Mouse (Mus musculus): ENCODE results near the gene Ascl5. TPM values are rescaled to one million over a fixed set of nuclear protein-coding genes. Genes with fewer than 3 reads are reported as not detected.

The Ascl5 gene
- polyA plus RNA-seq, 1 experiment from 2014 or later, result 0.67 TPM

DNA sequence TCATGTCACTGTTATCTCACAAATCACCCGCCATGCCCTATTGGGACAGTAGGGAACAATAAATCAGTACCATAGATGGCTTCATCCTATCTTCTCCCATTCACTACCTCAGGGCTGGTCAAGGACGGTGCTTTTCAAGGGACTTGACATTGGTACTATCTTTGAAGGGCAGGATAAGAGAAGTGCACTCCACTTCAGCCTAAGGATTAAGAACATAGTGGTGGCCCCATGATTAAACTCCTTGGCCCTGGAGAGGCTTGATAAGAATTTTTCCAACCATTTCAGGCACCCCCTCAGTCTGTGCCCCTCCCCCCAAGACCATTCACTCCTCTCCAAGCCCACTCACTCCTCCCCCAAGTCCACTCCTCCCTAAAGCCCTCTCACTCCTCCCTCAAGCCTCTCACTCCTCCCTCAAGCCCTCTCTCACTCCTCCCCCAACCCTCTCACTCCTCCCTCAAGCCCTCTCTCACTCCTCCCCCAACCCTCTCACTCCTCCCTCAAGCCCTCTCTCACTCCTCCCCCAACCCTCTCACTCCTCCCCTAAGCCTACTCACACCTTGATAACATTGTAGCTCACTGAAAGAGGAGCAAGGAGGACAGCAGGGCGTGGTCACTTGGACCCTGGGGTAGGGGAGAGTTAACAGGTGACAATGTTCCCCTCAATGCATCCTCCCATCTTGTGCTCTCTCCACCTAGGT, 35.5 kb downstream of the Ascl5 start:
- Histone ChIP-seq H3K9ac (ENCODE audit: low read depth, low read length) (no peak overlapping the region), H3K4me1 (ENCODE audit: control insufficient read depth, insufficient read depth, low read length) (no peaks in the 10 kb centered on the region), H3K4me2 (ENCODE audit: low read depth, low read length) (no peak overlapping the region), H3K27ac (replicated peaks; ENCODE audit: low read depth, low read length) (no peak overlapping the region), H3K4me3 (ENCODE audit: low read depth, low read length) (no peak overlapping the region), H3K36me3 (ENCODE audit: control insufficient read depth, insufficient read depth, low read length) (no peaks in the 10 kb centered on the region), H3K9me3 (ENCODE audit: control insufficient read depth, low read length) (peaks cover 11% of the 10 kb centered on the region; the same call in 1 of the 2 replicates), H3K27me3 (replicated peaks; ENCODE audit: control insufficient read depth, insufficient read depth, low read length) (no peaks in the 10 kb centered on the region)
- ATAC-seq (ENCODE audit: low read depth), result no peak
- 75% methylated on average over 3 of the region's 3 CpGs for WGBS
- no peak for DNase-seq (ENCODE audit: low spot score)

DNA sequence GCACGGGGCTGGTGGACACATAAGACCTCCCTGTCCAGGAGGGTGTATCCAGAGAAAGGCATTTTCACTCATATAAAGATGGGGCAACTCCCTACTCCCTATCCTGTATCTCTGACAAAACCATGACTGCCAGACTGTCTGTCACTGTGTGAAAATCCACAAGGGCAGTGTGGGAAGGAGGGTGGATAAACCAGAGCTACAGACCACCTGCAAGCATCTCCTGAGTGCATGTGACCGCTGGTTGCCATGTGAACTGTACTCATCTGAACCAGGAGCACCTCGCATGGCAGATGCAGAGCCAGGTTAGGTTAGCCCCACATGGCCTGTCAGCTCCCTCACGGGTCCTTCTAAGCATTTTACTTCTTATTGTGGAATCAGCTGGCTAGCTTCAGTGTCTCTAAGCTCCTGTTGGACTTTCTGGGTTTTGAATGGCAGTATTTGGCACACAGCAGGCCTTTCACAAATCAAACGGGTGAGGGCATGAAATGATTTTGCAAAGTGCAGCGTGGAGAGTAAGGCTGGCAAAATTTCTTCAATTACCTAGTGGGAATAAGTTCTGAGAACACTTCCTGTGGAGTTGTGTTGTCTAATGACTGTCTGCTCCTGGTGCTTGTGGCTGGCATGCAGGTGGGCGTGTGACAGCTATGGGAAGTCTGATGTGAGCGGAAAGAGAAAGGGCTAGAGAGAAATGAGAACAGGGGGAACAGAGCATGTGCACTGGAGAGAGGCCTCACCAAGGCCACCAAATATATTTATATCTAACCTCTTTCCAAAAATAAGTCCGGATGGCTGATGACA, 39.0 kb downstream of the Ascl5 start:
- Histone ChIP-seq H3K36me3 (ENCODE audit: control insufficient read depth, insufficient read depth, low read length) (no peaks in the 10 kb centered on the region), H3K27me3 (replicated peaks; ENCODE audit: control insufficient read depth, insufficient read depth, low read length) (no peaks in the 10 kb centered on the region), H3K4me1 (ENCODE audit: control insufficient read depth, insufficient read depth, low read length) (no peaks in the 10 kb centered on the region), H3K4me3 (ENCODE audit: low read depth, low read length) (no peak overlapping the region), H3K27ac (replicated peaks; ENCODE audit: low read depth, low read length) (no peak overlapping the region), H3K9me3 (ENCODE audit: control insufficient read depth, low read length) (no peaks in the 10 kb centered on the region), H3K9ac (ENCODE audit: low read depth, low read length) (no peak overlapping the region), H3K4me2 (ENCODE audit: low read depth, low read length) (no peak overlapping the region)
- ATAC-seq (ENCODE audit: low read depth) (no peak), DNase-seq (ENCODE audit: low spot score) (no peak)
- WGBS, result 66% methylated on average over 9 of the region's 9 CpGs

DNA sequence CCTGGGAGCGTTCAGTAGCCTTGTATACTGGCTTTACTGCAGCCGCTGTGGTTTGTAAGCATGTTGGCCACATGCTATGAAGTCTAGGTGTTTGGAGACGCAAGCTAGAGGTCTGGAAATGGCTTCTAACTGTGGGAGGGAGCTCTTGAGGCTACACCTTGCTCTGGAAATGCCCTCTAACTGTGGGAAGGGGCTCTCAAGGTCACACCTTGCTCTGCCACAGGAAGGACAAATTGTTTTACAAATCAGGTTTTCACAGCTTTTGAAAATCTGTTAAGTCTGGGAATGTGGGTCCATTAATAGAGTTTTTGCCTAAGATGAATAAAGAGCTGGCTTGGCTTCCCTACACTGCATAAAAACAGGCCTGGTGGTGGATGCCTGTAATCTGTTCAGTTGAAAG, 43.1 kb downstream of the Ascl5 start:
- no peak overlapping the region for H3K27ac ChIP-seq (replicated peaks; ENCODE audit: low read depth, low read length)
- H3K9ac ChIP-seq (ENCODE audit: low read depth, low read length), result no peak overlapping the region
- DNase-seq (ENCODE audit: low spot score) (no peak), ATAC-seq (ENCODE audit: low read depth) (no peak)
- no peaks in the 10 kb centered on the region for H3K4me1 ChIP-seq (ENCODE audit: control insufficient read depth, insufficient read depth, low read length)
- H3K4me2 ChIP-seq (ENCODE audit: low read depth, low read length), result no peak overlapping the region
- H3K36me3 ChIP-seq (ENCODE audit: control insufficient read depth, insufficient read depth, low read length), result no peaks in the 10 kb centered on the region
- no peak overlapping the region for H3K4me3 ChIP-seq (ENCODE audit: low read depth, low read length)
- H3K27me3 ChIP-seq (replicated peaks; ENCODE audit: control insufficient read depth, insufficient read depth, low read length), result no peaks in the 10 kb centered on the region
- H3K9me3 ChIP-seq (ENCODE audit: control insufficient read depth, low read length), result no peaks in the 10 kb centered on the region
- 74% methylated on average over 3 of the region's 3 CpGs for WGBS

DNA sequence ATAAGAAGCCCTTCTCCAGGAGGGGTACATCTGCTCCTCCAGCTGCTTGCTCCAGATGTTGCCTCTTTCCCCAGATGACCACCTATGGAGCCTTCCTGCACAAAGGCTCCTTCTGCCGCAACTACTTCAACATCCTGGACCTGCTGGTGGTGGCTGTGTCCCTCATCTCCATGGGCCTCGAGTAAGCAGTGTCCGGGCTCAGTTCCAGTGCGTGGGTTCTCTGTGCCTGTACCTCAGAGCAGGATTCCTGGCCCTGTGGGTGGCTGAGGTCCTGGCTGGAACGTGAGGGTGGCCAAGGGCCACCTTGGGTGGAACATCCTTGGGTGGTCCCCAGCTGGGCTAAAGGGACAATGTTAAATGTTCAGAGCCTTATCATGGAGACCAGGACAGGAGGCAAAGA, 44.2 kb downstream of the Ascl5 start:
- no peaks in the 10 kb centered on the region for H3K4me1 ChIP-seq (ENCODE audit: control insufficient read depth, insufficient read depth, low read length)
- H3K27me3 ChIP-seq (replicated peaks; ENCODE audit: control insufficient read depth, insufficient read depth, low read length), result no peaks in the 10 kb centered on the region
- ATAC-seq (ENCODE audit: low read depth) (no peak), DNase-seq (ENCODE audit: low spot score) (no peak)
- H3K36me3 ChIP-seq (ENCODE audit: control insufficient read depth, insufficient read depth, low read length), result no peaks in the 10 kb centered on the region
- no peak overlapping the region for H3K9ac ChIP-seq (ENCODE audit: low read depth, low read length)
- H3K4me3 ChIP-seq (ENCODE audit: low read depth, low read length), result no peak overlapping the region
- no peak overlapping the region for H3K27ac ChIP-seq (replicated peaks; ENCODE audit: low read depth, low read length)
- no peak overlapping the region for H3K4me2 ChIP-seq (ENCODE audit: low read depth, low read length)
- no peaks in the 10 kb centered on the region for H3K9me3 ChIP-seq (ENCODE audit: control insufficient read depth, low read length)
- WGBS, result 62% methylated on average over 5 of the region's 5 CpGs

Other genes with a start within 250 kb of the Ascl5 start
- 16.6 and 21.7 TPM in 2 replicates for gene Lad1, start 232.2 kb upstream of the Ascl5 start, polyA plus RNA-seq (2014; fragmentation: Nextera tagmentation; extraction: Ambion mirVana)
- 193 and 213 TPM in 2 replicates for gene Tnnt2, start 214.4 kb upstream of the Ascl5 start, polyA plus RNA-seq (2014; fragmentation: Nextera tagmentation; extraction: Ambion mirVana)
- 15.2 and 20.1 TPM in 2 replicates for gene Pkp1, start 131.6 kb upstream of the Ascl5 start, polyA plus RNA-seq (2014; fragmentation: Nextera tagmentation; extraction: Ambion mirVana)
- gene Igfn1, start 44.5 kb upstream of the Ascl5 start, polyA plus RNA-seq (2014; fragmentation: Nextera tagmentation; extraction: Ambion mirVana), result 0.09 TPM in 1 of 2 replicates, not detected in the other
- 93.3 and 112 TPM in 2 replicates for gene Tmem9, start 42.7 kb upstream of the Ascl5 start, polyA plus RNA-seq (2014; fragmentation: Nextera tagmentation; extraction: Ambion mirVana)
- gene Cacna1s, start 1.9 kb downstream of the Ascl5 start, polyA plus RNA-seq (2014; fragmentation: Nextera tagmentation; extraction: Ambion mirVana), result 11.2 and 12.1 TPM in 2 replicates
- 2.8 and 3.3 TPM in 2 replicates for gene Kif21b, start 80.6 kb downstream of the Ascl5 start, polyA plus RNA-seq (2014; fragmentation: Nextera tagmentation; extraction: Ambion mirVana)
- not detected in 2 replicates for gene Mroh3, start 162.0 kb downstream of the Ascl5 start, polyA plus RNA-seq (2014; fragmentation: Nextera tagmentation; extraction: Ambion mirVana)
- gene Inava, start 183.5 kb downstream of the Ascl5 start, polyA plus RNA-seq (2014; fragmentation: Nextera tagmentation; extraction: Ambion mirVana), result 8.0 and 10.8 TPM in 2 replicates
- not detected in 2 replicates for gene Gpr25, start 210.1 kb downstream of the Ascl5 start, polyA plus RNA-seq (2014; fragmentation: Nextera tagmentation; extraction: Ambion mirVana)